Mouse (Mus musculus): ENCODE data around the gene Masp1.
A peak's percentile ranks its signal among the peaks of the same experiment; 100 is the strongest.

Masp1 gene

DNA sequence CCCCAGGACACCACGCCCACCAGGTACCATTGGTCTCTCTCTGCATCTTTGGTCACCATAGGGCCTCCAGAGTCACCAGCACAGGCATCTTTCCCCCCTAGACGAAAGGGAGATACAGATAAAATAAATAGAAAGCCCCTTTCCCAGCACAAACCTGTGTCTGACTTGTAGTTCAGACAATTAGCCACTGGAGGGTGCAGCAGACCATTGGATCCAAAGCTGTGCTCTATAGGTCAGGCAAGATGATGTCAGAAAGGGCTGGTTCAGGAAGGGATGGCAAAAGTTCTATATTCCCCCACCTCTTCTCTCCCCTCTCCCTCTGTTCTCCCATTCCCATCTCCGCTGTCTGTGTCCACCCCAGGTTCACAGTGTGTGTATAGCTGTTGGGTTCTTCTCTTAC lies 68.1 kb downstream of the Masp1 start:
- TF ChIP-seq GATA4 (IDR thresholded peaks at IDR 0.05; ENCODE audit: insufficient replicate concordance, low read length), result no peak

DNA sequence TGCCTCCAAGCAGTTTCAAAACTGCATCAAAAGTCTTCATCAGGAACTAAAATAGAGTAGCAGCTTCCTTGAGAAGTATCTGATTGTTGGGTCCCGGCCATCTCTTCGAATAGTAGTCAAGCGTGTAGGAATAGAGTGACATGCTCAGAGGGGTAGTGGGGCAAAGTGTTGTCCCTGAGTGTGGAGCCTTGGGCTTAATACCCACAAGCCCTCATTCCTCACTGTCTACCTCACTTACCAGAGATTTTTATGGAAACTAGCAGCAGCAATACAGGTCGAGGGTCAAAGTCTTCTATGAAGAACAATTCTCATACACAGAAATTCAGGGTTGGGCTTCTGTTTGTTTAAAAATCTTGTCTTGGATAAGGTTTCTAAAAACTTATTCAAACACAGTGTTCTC lies 69.8 kb downstream of the Masp1 start:
- no peak for TF ChIP-seq GATA4 (IDR thresholded peaks at IDR 0.05; ENCODE audit: insufficient replicate concordance, low read length)

DNA sequence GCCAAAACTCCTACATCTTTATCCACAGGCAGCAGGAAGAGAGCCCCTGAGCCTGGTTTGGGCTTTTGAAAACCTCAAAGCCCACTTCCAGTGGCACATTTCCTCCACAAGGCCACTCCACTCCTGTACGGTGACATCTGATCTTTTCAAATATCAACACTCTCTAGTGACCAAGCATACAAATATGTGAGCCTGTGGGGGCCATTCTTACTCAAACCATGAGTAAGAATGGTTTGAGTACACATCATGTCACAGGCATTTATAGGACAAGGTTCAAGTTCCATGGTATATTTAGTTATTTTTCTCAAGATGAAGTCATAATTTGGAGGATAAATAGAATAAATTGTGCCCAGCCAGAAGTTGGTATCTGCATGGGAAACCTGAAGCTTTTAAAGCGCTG lies 70.7 kb downstream of the Masp1 start:
- no peak for TF ChIP-seq GATA4 (IDR thresholded peaks at IDR 0.05; ENCODE audit: insufficient replicate concordance, low read length)

DNA sequence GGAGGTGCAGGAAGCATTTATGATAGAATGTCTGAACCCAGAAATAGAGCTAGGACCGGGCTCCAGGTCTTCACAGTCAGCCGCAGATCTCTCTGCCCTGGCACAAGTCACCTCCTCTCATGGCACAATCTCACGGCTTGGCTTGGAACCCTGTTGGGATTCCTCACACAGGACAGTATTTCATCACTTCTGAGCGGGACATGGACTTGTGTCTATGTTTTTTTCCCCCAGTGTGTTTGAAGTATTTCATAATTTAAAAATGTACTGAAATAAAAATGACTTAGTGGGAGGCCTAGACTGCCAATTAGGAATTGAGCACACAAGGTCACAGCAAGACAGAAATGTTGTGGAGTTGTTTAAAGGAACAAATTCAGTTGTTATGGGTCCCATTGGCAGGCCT lies 76.4 kb downstream of the Masp1 start:
- TF ChIP-seq GATA4 (IDR thresholded peaks at IDR 0.05; ENCODE audit: insufficient replicate concordance, low read length), result no peak

DNA sequence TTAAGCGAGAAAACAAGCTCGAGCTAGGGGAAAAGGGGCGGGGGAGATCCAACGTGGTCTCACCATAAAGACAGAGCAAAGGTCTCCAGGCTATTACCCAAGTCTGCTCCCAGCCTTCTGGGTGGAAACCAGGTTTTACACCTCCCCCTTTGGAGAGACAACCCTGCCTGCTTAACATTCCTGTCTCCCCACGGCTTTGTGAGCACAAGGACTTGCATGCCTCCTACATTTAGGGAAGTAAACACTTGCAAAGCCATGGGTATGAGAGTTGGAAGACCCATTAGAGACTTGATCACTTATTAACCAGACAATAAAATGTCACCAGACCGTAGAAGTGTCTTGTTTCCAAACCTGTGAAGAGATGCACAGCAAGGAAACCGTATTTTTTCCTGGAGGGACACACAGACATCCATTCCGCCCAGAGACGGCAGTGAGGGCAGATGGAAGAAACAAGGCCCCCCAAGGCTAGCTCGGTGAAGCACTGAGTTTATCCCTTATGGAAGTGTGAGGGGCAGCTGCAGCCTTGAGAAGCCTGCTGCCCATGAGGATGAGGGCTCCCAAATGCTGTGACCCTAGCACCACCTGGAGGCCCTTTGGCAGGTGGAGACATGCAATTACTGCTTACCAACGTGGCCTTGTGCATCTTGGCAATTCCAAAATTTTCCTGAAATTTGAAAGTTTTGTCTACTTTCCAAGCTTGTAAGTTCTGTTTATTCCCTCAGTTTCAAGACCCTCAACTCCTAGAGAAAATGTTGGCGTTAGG lies 83.0 kb downstream of the Masp1 start:
- no peak for TF ChIP-seq GATA4 (IDR thresholded peaks at IDR 0.05; ENCODE audit: insufficient replicate concordance, low read length)

DNA sequence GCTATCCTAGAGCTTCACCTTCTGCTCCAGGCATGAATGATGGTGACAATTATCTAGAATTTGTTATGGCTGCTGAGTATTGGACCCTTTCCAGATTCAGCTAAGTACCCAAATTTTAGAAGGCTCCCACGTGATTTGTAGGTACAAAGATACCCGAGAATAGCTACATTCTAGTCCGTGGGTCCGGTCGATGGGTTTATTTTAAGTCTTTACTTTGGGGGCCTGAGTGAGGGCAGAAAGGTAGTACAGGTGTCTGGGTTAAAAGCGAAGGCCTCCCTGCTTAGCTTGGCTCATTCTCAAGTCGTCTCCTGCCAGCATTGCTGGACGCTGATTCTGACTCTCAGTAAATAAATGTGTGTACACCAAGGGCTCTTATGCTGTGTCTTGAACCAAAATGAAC lies 90.6 kb downstream of the Masp1 start:
- TF ChIP-seq GATA4 (IDR thresholded peaks at IDR 0.05; ENCODE audit: insufficient replicate concordance, low read length), result no peak

DNA sequence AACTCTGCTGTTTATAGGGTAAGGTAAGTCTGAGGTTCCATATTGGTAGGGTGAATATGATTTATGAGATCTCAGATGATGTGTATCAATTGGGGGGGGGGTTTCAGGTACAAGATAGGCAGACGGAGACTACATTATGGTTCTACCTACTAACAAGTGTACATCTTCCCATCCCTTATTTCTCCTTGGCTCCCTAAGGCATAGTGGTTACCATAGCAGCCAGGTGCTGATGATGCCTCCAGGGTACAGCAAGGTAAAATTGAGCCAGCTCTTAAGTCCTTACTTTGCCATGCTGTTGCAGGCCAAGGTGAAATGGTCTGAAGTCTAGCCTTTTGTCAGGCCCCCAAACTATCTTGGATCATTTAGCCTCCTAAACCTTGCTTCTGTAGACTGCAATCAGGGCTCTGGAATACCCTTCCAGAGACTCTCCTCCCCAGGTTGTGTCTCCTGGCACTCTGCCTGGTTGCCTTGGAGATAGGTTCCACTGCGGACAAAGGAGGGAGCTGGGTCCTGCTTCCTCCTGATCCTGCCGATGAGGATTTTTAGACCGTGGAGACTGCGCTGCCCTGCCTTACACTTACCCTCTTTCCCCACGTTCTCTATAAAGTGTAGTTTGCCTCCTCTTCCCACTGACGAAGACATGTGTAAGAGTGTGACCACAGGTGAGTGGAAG lies 91.8 kb downstream of the Masp1 start, which contains the start of gene Rtp1:
Gene Rtp1 (plus strand): TSS at position 487 of the 673 bp plus-strand sequence.
- no peak for TF ChIP-seq GATA4 (IDR thresholded peaks at IDR 0.05; ENCODE audit: insufficient replicate concordance, low read length)

DNA sequence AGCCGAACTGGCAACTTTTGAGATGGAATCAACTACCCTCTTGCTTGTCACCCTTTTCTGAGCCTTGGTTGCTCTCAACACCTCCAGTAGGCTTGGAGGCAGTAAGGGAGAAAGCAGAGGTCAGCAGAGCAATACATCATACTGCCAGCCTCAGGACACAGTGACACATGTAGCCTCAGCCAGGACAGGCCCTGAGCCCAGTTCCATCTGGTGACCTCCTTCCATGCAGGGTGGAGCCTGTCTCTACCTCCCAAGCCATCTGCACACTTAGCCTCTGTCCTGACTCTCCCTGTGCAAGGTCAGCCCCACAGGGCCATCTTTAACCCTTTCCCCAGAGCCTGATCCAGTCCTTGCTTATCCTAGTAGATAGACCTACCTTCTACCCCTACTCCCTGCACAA lies 92.9 kb downstream of the Masp1 start:
- no peak for TF ChIP-seq GATA4 (IDR thresholded peaks at IDR 0.05; ENCODE audit: insufficient replicate concordance, low read length)

DNA sequence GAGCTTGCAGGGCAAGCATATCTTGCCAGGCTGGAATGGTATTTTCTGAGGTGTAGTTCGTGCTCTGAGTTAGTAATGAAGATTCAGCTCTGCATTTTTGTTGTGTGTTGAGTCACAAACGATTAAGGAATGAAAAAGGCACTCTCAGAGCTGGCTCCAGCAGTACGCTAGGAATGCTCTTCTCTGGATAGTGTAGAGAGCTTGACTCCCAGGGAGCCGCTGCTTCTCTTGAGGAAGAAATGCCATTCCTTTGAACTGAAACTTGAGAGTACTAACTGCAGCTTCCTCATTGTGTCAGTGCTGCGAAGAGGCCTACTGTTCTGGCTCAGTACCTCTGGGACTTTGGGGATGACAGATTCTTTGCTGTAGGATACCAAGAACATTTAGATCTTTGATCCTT lies 96.8 kb downstream of the Masp1 start:
- TF ChIP-seq GATA4 (IDR thresholded peaks at IDR 0.05; ENCODE audit: insufficient replicate concordance, low read length), result no peak

DNA sequence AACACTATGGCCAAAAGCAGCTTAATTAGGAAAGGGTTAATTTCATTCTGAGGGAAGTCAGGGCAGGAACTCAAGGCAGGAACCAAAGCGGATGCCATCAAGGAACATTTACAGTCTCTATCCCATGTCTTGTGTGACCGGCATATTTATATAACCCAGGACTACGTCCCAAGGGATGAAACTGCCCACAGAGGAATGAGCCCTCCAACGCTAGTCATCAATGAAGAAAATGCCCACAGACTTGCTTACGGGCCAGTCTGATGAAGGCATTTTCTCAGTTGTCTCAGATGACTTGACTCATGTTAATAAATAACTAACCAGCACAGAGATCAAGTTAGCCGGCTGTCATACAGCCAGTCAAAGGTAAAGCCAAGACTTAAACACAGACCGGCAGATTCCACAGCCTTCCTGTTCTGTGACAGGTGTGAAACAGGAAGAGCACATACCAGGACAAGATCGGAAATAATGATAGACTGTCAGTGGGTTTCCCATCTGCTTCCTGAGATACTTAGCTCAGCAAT lies 101.0 kb downstream of the Masp1 start:
- no peak for TF ChIP-seq GATA4 (IDR thresholded peaks at IDR 0.05; ENCODE audit: insufficient replicate concordance, low read length)

DNA sequence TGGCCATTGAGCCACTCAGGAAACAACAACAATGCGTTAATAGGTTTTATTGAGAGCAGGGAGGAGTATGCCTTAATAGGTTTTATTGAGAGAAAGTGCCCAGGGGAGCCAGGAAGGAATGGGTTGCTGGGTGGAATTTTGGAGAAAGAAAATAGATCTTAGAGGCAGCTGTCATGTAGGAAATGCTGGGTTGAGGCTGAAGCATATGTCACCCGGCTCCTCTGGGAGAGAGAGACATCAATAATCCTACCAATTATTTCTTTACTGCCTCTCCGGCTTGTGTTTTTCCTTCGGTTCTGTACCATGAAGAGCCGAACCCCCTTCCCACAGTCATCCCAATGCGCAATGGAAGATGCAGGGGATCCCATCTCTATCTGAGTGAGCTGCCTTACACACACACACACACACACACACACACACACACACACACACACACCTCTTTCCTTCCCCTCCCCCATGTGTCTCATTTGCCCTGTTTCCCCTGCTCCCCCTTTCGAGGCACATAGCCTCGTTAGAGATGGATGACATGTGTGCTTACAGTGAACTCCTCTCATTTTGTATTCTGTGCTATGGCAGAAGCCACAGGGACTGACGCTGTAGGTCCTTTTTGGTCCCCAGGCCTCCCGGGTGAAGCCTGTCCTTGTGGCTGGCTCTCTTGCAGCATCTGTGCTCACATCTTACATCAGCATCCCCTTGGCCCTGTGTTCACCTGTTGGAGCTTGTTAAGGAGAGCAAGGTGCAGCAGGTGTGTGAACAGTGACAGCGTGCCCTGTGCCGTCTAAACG lies 103.0 kb downstream of the Masp1 start:
- no peak for TF ChIP-seq GATA4 (IDR thresholded peaks at IDR 0.05; ENCODE audit: insufficient replicate concordance, low read length)

DNA sequence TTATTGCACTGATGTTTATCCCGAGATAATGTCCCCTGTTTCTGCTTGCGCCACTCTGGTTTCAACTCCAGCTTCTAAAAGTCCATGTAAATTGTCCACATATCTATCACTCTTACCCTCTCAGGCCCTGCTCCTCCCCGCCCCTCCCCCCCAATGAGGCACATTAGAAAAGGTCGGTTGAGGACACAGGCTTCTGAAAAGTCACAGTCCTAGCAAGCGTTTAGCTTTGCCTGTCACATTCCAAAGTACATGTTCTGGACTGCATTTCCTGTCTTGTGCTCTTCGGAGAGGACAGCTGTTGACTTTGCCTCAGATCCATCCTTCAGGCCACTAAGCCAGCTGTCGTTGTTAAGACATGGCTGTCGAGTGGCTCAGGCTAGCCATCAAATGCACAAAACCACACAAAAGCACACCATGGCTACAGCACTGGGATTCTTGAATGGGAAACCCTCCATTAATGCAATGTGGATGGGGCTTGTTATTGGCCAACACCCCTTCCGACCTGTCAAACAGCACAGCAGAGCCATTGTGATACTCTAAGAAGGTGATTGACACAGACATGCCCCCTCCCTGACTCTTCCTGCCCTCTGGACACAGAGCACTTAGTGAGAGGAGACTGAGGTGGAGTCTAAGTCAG lies 103.8 kb downstream of the Masp1 start:
- no peak for TF ChIP-seq GATA4 (IDR thresholded peaks at IDR 0.05; ENCODE audit: insufficient replicate concordance, low read length)

DNA sequence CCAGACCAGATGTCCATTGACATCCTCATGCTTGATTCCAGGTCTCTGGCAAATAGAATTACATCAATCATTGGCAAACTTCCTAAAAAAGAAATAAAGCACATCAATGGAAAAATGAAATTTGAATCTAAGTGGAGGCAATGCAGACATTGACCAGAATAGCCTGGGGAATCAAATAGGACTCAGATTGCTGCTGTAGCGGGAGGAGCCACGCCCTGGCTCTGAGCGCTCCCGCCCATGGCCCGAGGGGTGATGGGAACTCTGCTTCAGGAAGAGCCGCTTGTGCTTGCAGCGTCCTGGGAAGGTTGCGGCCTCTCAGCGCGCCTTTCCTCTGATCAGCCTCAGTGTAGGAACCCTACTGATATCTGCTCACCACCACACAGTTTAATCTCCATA lies 104.4 kb downstream of the Masp1 start:
- peak; percentile 12; the same call in 1 of the 2 replicates for TF ChIP-seq GATA4 (IDR thresholded peaks at IDR 0.05; ENCODE audit: insufficient replicate concordance, low read length)

DNA sequence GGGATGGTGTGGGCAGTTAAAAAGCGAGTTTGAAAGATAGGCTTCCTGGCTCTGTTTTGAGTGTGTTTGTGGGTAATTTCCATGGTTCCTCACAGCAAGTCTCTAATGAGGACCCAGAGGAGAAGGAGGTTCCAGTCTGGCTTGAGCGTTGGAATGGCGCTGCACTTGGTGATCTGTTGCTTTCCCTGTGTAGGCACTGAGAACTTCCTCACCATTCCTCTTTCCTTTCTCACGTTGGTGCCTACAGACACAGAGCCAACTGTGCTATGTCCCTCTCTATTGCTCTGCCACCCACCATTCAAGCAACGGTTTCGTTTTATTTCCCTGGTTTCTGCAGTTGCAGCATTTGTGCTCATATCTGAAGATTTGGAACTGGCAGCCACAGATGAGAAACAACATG lies 107.7 kb downstream of the Masp1 start:
- TF ChIP-seq GATA4 (IDR thresholded peaks at IDR 0.05; ENCODE audit: insufficient replicate concordance, low read length), result no peak

Measured in liver, adult (tissue).